Mouse (Mus musculus) spleen, postnatal 4 days (tissue): ENCODE results near the gene Nell1.

ENCODE experiments used
- DNase-seq, 2 experiments: peaks; one replicate each; pipeline ENCODE4 v3.0.0; 2022; ENCODE audit warnings: low spot score in 2 of 2

The Nell1 gene

GRCm38 (mm10) chr7:50549572-50549971 is 574.9 kb downstream of the Nell1 start:
- no peak for DNase-seq

- no peak for DNase-seq
These were observed 576.8 kb downstream of the Nell1 start for GRCm38 (mm10) chr7:50551426-50551825.

- no peak for DNase-seq
These were observed 588.0 kb downstream of the Nell1 start for GRCm38 (mm10) chr7:50562708-50563107.

GRCm38 (mm10) chr7:50573841-50574240 is 599.2 kb downstream of the Nell1 start:
- DNase-seq = no peak

GRCm38 (mm10) chr7:50588642-50589424 is 614.2 kb downstream of the Nell1 start:
- no peak for DNase-seq

- no peak for DNase-seq
These were observed 624.2 kb downstream of the Nell1 start, which contains the start of gene 4933405O20Rik for GRCm38 (mm10) chr7:50598890-50599289. Gene 4933405O20Rik, plus strand, starts transcription at chr7:50599190.

- no peak for DNase-seq
These were observed 639.4 kb downstream of the Nell1 start for GRCm38 (mm10) chr7:50614101-50614500.

GRCm38 (mm10) chr7:50629186-50629585 is 654.5 kb downstream of the Nell1 start:
- no peak for DNase-seq

- no peak for DNase-seq
These were observed 658.5 kb downstream of the Nell1 start for GRCm38 (mm10) chr7:50633147-50633546.

- DNase-seq = no peak
These were observed 697.6 kb downstream of the Nell1 start for GRCm38 (mm10) chr7:50672266-50672665.

- DNase-seq = no peak
These were observed 700.8 kb downstream of the Nell1 start for GRCm38 (mm10) chr7:50675444-50675843.

- DNase-seq = no peak
These were observed 702.8 kb downstream of the Nell1 start for GRCm38 (mm10) chr7:50677511-50677910.

GRCm38 (mm10) chr7:50686337-50686736 is 711.7 kb downstream of the Nell1 start:
- DNase-seq = no peak

GRCm38 (mm10) chr7:50725166-50725565 is 750.5 kb downstream of the Nell1 start:
- no peak for DNase-seq

- DNase-seq = no peak
These were observed 756.3 kb downstream of the Nell1 start for GRCm38 (mm10) chr7:50730951-50731350.

GRCm38 (mm10) chr7:50755516-50755915 is 780.9 kb downstream of the Nell1 start:
- no peak for DNase-seq

GRCm38 (mm10) chr7:50756409-50756808 is 781.7 kb downstream of the Nell1 start:
- no peak for DNase-seq

GRCm38 (mm10) chr7:50773516-50773915 is 798.9 kb downstream of the Nell1 start:
- no peak for DNase-seq

GRCm38 (mm10) chr7:50781105-50781504 is 806.4 kb downstream of the Nell1 start:
- DNase-seq = no peak

GRCm38 (mm10) chr7:50783652-50784051 is 809.0 kb downstream of the Nell1 start:
- DNase-seq = no peak

GRCm38 (mm10) chr7:50826180-50826579 is 851.5 kb downstream of the Nell1 start:
- no peak for DNase-seq

- no peak for DNase-seq
These were observed 858.1 kb downstream of the Nell1 start for GRCm38 (mm10) chr7:50832799-50833198.

- no peak for DNase-seq
These were observed 868.0 kb downstream of the Nell1 start for GRCm38 (mm10) chr7:50842646-50843045.

- no peak for DNase-seq
These were observed 873.3 kb downstream of the Nell1 start for GRCm38 (mm10) chr7:50847921-50848320.
